Mouse (Mus musculus): ENCODE measurements around the gene Gm20517.

- TF ChIP-seq CTCF (IDR thresholded peaks at IDR 0.05; ENCODE audit: insufficient read depth, low read depth, low read length), result no peak
- TF ChIP-seq POLR2A (IDR thresholded peaks at IDR 0.05; ENCODE audit: insufficient read depth, low read depth, low read length), result no peak
Observed at GRCm38 (mm10) chr17:47588517-47588916, 22.9 kb upstream of the Gm20517 start.
